Mouse (Mus musculus): ENCODE data around the gene Rhox9.
"Not testable (repeated sequence)": the region's sequence is repeated elsewhere in the genome, so short reads cannot be mapped to it uniquely, and the experiment has no call there.

The Rhox9 gene

GRCm38 (mm10) chrX:37901670-37902069 lies at the start of gene Rhox9:
Gene Rhox9, minus strand, starts transcription at chrX:37901770.
- not testable (repeated sequence) for DNase-seq (ENCODE audit: low spot score)

GRCm38 (mm10) chrX:37916311-37916710 lies 14.7 kb upstream of the Rhox9 start:
- DNase-seq (ENCODE audit: low spot score), result no peak

- no peak for DNase-seq (ENCODE audit: low spot score)
Measured at GRCm38 (mm10) chrX:37908581-37908980, 7.0 kb upstream of the Rhox9 start.

GRCm38 (mm10) chrX:37903727-37904126 lies 2.2 kb upstream of the Rhox9 start:
- DNase-seq (ENCODE audit: low spot score), result no peak

GRCm38 (mm10) chrX:37897132-37897531 lies 4.4 kb downstream of the Rhox9 start, which contains the start of gene Rhox7b:
Gene Rhox7b, minus strand, starts transcription at chrX:37897232.
- DNase-seq (ENCODE audit: low spot score), result not testable (repeated sequence)

GRCm38 (mm10) chrX:37878844-37879243 lies 22.7 kb downstream of the Rhox9 start, which contains the start of gene Rhox8:
Gene Rhox8, minus strand, starts transcription at chrX:37878944.
- DNase-seq (ENCODE audit: low spot score), result no peak

- no peak for DNase-seq (ENCODE audit: low spot score)
Measured at GRCm38 (mm10) chrX:37871641-37872040, 29.9 kb downstream of the Rhox9 start.

Data from urinary bladder, postnatal 10 days (tissue).